Mouse (Mus musculus) forebrain, embryonic 16.5 days (tissue): ENCODE measurements around the gene Fignl2. TPM values are rescaled to one million over a fixed set of nuclear protein-coding genes. Genes with fewer than 3 reads are reported as not detected.
"Not testable (repeated sequence)": the region's sequence is repeated elsewhere in the genome, so short reads cannot be mapped to it uniquely, and the experiment has no call there.

Experiments used
- ATAC-seq: fragments of 200-750 bp; cut with Nextera tagmentation; 2 replicates; pipeline ENCODE4 v1.8.0; 2017; ENCODE audit warnings: mild to moderate bottlenecking, moderate library complexity
- H3K27ac ChIP-seq: fragments of 300-500 bp; sonication (generic); 2 replicates; pipeline ENCODE4 v1.5.1; 2014; ENCODE audit warnings: low read length, control low read depth
- H3K27me3 ChIP-seq: fragments of 300-500 bp; sonication (generic); replicated peaks from 2 replicates; pipeline ENCODE4 v1.6.1; 2014; ENCODE audit warnings: low read length; ENCODE audit not compliant: control insufficient read depth, insufficient read depth
- H3K36me3 ChIP-seq: fragments of 300-500 bp; sonication (generic); 2 replicates; pipeline ENCODE4 v1.6.1; 2014; ENCODE audit not compliant: control insufficient read depth, insufficient read depth
- H3K4me1 ChIP-seq: fragments of 300-500 bp; sonication (generic); replicated peaks from 2 replicates; pipeline ENCODE4 v1.6.1; 2014; ENCODE audit warnings: low read length; ENCODE audit not compliant: control insufficient read depth, insufficient read depth
- H3K4me2 ChIP-seq: fragments of 300-500 bp; sonication (generic); 2 replicates; pipeline ENCODE4 v1.6.1; 2014; ENCODE audit warnings: mild to moderate bottlenecking, low read length, control low read depth
- H3K4me3 ChIP-seq: fragments of 300-500 bp; sonication (generic); replicated peaks from 2 replicates; pipeline ENCODE4 v1.5.1; 2014; ENCODE audit warnings: mild to moderate bottlenecking, low read length, control low read depth
- H3K9ac ChIP-seq: fragments of 300-500 bp; sonication (generic); replicated peaks from 2 replicates; pipeline ENCODE4 v1.6.1; 2014; ENCODE audit warnings: low read depth, low read length, control low read depth
- H3K9me3 ChIP-seq: fragments of 300-500 bp; sonication (generic); 2 replicates; pipeline ENCODE4 v1.6.1; 2016; ENCODE audit warnings: low read length; ENCODE audit not compliant: control insufficient read depth
- WGBS: fragments of 180-500 bp; shearing (Covaris S2); extraction: QIAGEN DNeasy Blood & Tissue Kit; methylation state at CpG from one replicate; pipeline ENCODE4 v1.1.7; 2014; 5-methylcytosine and 5-hydroxymethylcytosine counted together
- polyA plus RNA-seq: library from polyadenylated mRNA; unstranded; fragments of >200 nt; fragmentation: Nextera tagmentation; extraction: Ambion mirVana; gene quantifications from 2 replicates; pipeline ENCODE4 v1.2.1, GENCODE M21; 2015

Gene Fignl2
- polyA plus RNA-seq, 1 experiment from 2014 or later, result not detected

GRCm38 (mm10) chr15:101113778-101114177, 35.4 kb upstream of the Fignl2 start:
- not testable (repeated sequence) for H3K27ac ChIP-seq, ATAC-seq, H3K4me2 ChIP-seq, H3K9me3 ChIP-seq, H3K4me1 ChIP-seq, H3K9ac ChIP-seq, H3K36me3 ChIP-seq, H3K4me3 ChIP-seq, H3K27me3 ChIP-seq
- WGBS, result 86% methylated on average over 2 of the region's 2 CpGs

- whole genome bisulfite sequencing, result 84% methylated on average over 8 of the region's 8 CpGs
- Histone ChIP-seq H3K27ac (no peak overlapping the region), H3K4me2 (no peak overlapping the region), H3K9ac (no peak overlapping the region), H3K4me3 (no peak overlapping the region), H3K4me1 (no peaks in the 10 kb centered on the region), H3K36me3 (no peaks in the 10 kb centered on the region), H3K27me3 (no peaks in the 10 kb centered on the region), H3K9me3 (no peaks in the 10 kb centered on the region)
- ATAC-seq, result no peak
Measured at GRCm38 (mm10) chr15:101113176-101113575, 34.8 kb upstream of the Fignl2 start.

GRCm38 (mm10) chr15:101107906-101108671, 29.7 kb upstream of the Fignl2 start:
- H3K9me3 ChIP-seq, result no peaks in the 10 kb centered on the region
- WGBS, result 85% methylated on average over 5 of the region's 5 CpGs
- no peak for ATAC-seq

GRCm38 (mm10) chr15:101106011-101106410, 27.6 kb upstream of the Fignl2 start:
- Histone ChIP-seq H3K4me2 (no peak overlapping the region), H3K4me3 (no peak overlapping the region), H3K27ac (no peak overlapping the region), H3K27me3 (no peaks in the 10 kb centered on the region), H3K9me3 (no peaks in the 10 kb centered on the region), H3K4me1 (no peaks in the 10 kb centered on the region), H3K9ac (no peak overlapping the region), H3K36me3 (no peaks in the 10 kb centered on the region)
- no peak for ATAC-seq
- 82% methylated on average over 10 of the region's 10 CpGs for WGBS

More at GRCm38 (mm10) chr15:101107906-101108671, 29.7 kb upstream of the Fignl2 start:
- Histone ChIP-seq H3K27ac (no peak overlapping the region), H3K4me2 (no peak overlapping the region), H3K4me1 (no peaks in the 10 kb centered on the region), H3K9ac (no peak overlapping the region), H3K36me3 (no peaks in the 10 kb centered on the region), H3K4me3 (no peak overlapping the region), H3K27me3 (no peaks in the 10 kb centered on the region)

- H3K4me2 ChIP-seq, result peak overlapping the region; percentile 22; the same call in 1 of the 2 replicates
Measured at GRCm38 (mm10) chr15:101105496-101105994, 27.2 kb upstream of the Fignl2 start.

GRCm38 (mm10) chr15:101103605-101104304, 25.4 kb upstream of the Fignl2 start:
- H3K4me2 ChIP-seq, result no peak overlapping the region
- no peak overlapping the region for H3K4me3 ChIP-seq
- H3K27ac ChIP-seq, result no peak overlapping the region
- no peaks in the 10 kb centered on the region for H3K9me3 ChIP-seq
- no peaks in the 10 kb centered on the region for H3K4me1 ChIP-seq
- WGBS, result 87% methylated on average over 9 of the region's 9 CpGs
- no peaks in the 10 kb centered on the region for H3K36me3 ChIP-seq
- H3K27me3 ChIP-seq, result no peaks in the 10 kb centered on the region
- no peak for ATAC-seq
- H3K9ac ChIP-seq, result no peak overlapping the region

More at GRCm38 (mm10) chr15:101105496-101105994, 27.2 kb upstream of the Fignl2 start:
- Histone ChIP-seq H3K27me3 (no peaks in the 10 kb centered on the region), H3K4me3 (no peak overlapping the region), H3K36me3 (no peaks in the 10 kb centered on the region), H3K9me3 (no peaks in the 10 kb centered on the region), H3K9ac (no peak overlapping the region), H3K4me1 (no peaks in the 10 kb centered on the region), H3K27ac (no peak overlapping the region)
- 21% methylated on average over 12 of the region's 12 CpGs for whole genome bisulfite sequencing
- no peak for ATAC-seq

GRCm38 (mm10) chr15:101100996-101101395, 22.6 kb upstream of the Fignl2 start:
- WGBS, result 87% methylated on average over 3 of the region's 3 CpGs
- ATAC-seq, result no peak

GRCm38 (mm10) chr15:101097985-101098651, 19.8 kb upstream of the Fignl2 start:
- WGBS, result 5% methylated on average over 25 of the region's 28 CpGs
- Histone ChIP-seq H3K4me1 (peaks cover 11% of the 10 kb centered on the region), H3K9me3 (no peaks in the 10 kb centered on the region), H3K9ac (no peak overlapping the region), H3K27ac (no peak overlapping the region), H3K4me2 (peak overlapping the region; percentile 24), H3K27me3 (no peaks in the 10 kb centered on the region), H3K36me3 (no peaks in the 10 kb centered on the region), H3K4me3 (no peak overlapping the region)
- ATAC-seq, result peak; percentile 27

More at GRCm38 (mm10) chr15:101100996-101101395, 22.6 kb upstream of the Fignl2 start:
- H3K9me3 ChIP-seq, result no peaks in the 10 kb centered on the region
- H3K4me2 ChIP-seq, result no peak overlapping the region
- H3K9ac ChIP-seq, result no peak overlapping the region
- H3K27me3 ChIP-seq, result no peaks in the 10 kb centered on the region
- peaks cover 6% of the 10 kb centered on the region for H3K4me1 ChIP-seq
- H3K4me3 ChIP-seq, result no peak overlapping the region
- H3K36me3 ChIP-seq, result no peaks in the 10 kb centered on the region
- H3K27ac ChIP-seq, result no peak overlapping the region

- H3K27me3 ChIP-seq, result no peaks in the 10 kb centered on the region
- no peak overlapping the region for H3K27ac ChIP-seq
- H3K4me2 ChIP-seq, result no peak overlapping the region
- no peak overlapping the region for H3K9ac ChIP-seq
- no peak for ATAC-seq
- no peaks in the 10 kb centered on the region for H3K9me3 ChIP-seq
- no peaks in the 10 kb centered on the region for H3K36me3 ChIP-seq
- peaks cover 18% of the 10 kb centered on the region for H3K4me1 ChIP-seq
- no peak overlapping the region for H3K4me3 ChIP-seq
- 56% methylated on average over 3 of the region's 3 CpGs for WGBS
Measured at GRCm38 (mm10) chr15:101095392-101095791, 17.0 kb upstream of the Fignl2 start.
